Mouse (Mus musculus) left cerebral cortex, adult 8-10 months (tissue): ENCODE data around the gene Pilra. TPM values are rescaled to one million over a fixed set of nuclear protein-coding genes. Genes with fewer than 3 reads are reported as not detected.
"Not testable (repeated sequence)": the region's sequence is repeated elsewhere in the genome, so short reads cannot be mapped to it uniquely, and the experiment has no call there.

Experiments
- DNase-seq, 2 experiments: peaks; one replicate each; pipeline ENCODE4 v3.0.0; 2022; ENCODE audit warnings: low spot score in 2 of 2
- total RNA-seq, 4 experiments: library from RNA; stranded (reverse); gene quantifications; 2 replicates each; pipeline ENCODE4 v1.2.4; 2022

The Pilra gene
- total RNA-seq: 1 to 10 TPM in 3 of 4 experiments, under 1 TPM in 1; 0.91 to 2.6 (median 1.8) TPM

- DNase-seq: not testable (repeated sequence)
Observed at GRCm38 (mm10) chr5:137835966-137836520, at the start of gene Pilra. Gene Pilra (minus strand): TSS chr5:137836281.

GRCm38 (mm10) chr5:137883345-137883744 is 47.3 kb upstream of the Pilra start:
- no peak for DNase-seq

GRCm38 (mm10) chr5:137882922-137883321 is 46.8 kb upstream of the Pilra start:
- DNase-seq: no peak

GRCm38 (mm10) chr5:137877860-137878259 is 41.8 kb upstream of the Pilra start:
- DNase-seq: no peak

- DNase-seq: no peak
Observed at GRCm38 (mm10) chr5:137875054-137875453, 39.0 kb upstream of the Pilra start.

GRCm38 (mm10) chr5:137872381-137872702 is 36.3 kb upstream of the Pilra start:
- not testable (repeated sequence) for DNase-seq

- not testable (repeated sequence) for DNase-seq
Observed at GRCm38 (mm10) chr5:137871644-137872380, 35.7 kb upstream of the Pilra start, which contains the start of gene Pilrb2. Gene Pilrb2 (minus strand): TSS chr5:137871815.

GRCm38 (mm10) chr5:137868600-137868999 is 32.5 kb upstream of the Pilra start:
- not testable (repeated sequence) for DNase-seq

- not testable (repeated sequence) for DNase-seq
Observed at GRCm38 (mm10) chr5:137864008-137864407, 27.9 kb upstream of the Pilra start.

GRCm38 (mm10) chr5:137857960-137858710 is 22.1 kb upstream of the Pilra start, which contains the start of gene Pilrb1:
Gene Pilrb1 (minus strand): TSS chr5:137858106.
- not testable (repeated sequence) for DNase-seq

GRCm38 (mm10) chr5:137856870-137857269 is 20.8 kb upstream of the Pilra start:
- not testable (repeated sequence) for DNase-seq

- not testable (repeated sequence) for DNase-seq
Observed at GRCm38 (mm10) chr5:137854907-137855306, 18.8 kb upstream of the Pilra start.

- not testable (repeated sequence) for DNase-seq
Observed at GRCm38 (mm10) chr5:137850313-137850712, 14.2 kb upstream of the Pilra start.

- not testable (repeated sequence) for DNase-seq
Observed at GRCm38 (mm10) chr5:137837110-137837509, 1.0 kb upstream of the Pilra start.

GRCm38 (mm10) chr5:137836611-137837010 is 530 bp upstream of the Pilra start:
- no peak for DNase-seq

- DNase-seq: no peak
Observed at GRCm38 (mm10) chr5:137833500-137833899, 2.6 kb downstream of the Pilra start.

GRCm38 (mm10) chr5:137831506-137831905 is 4.6 kb downstream of the Pilra start:
- no peak for DNase-seq

GRCm38 (mm10) chr5:137831106-137831505 is 5.0 kb downstream of the Pilra start:
- DNase-seq: no peak

- DNase-seq: no peak
Observed at GRCm38 (mm10) chr5:137830238-137830637, 5.8 kb downstream of the Pilra start.

- DNase-seq: no peak
Observed at GRCm38 (mm10) chr5:137828694-137829093, 7.4 kb downstream of the Pilra start.

GRCm38 (mm10) chr5:137826421-137826820 is 9.7 kb downstream of the Pilra start:
- DNase-seq: no peak

- DNase-seq: no peak
Observed at GRCm38 (mm10) chr5:137825971-137826370, 10.1 kb downstream of the Pilra start.
